Mouse (Mus musculus) adrenal gland, adult 2 months (tissue): ENCODE results near the gene Bub1b. TPM values are rescaled to one million over a fixed set of nuclear protein-coding genes. Genes with fewer than 3 reads are reported as not detected.
"Not testable (repeated sequence)": the region's sequence is repeated elsewhere in the genome, so short reads cannot be mapped to it uniquely, and the experiment has no call there.

Experiments used
- DNase-seq: peaks from one replicate; pipeline ENCODE4 v3.0.0; 2021
- polyA plus RNA-seq: library from polyadenylated mRNA; depleted of rRNA; stranded (reverse); fragments of >200 nt; gene quantifications from 2 replicates; pipeline ENCODE4 v1.2.3, GENCODE M21; 2012
- total RNA-seq, 2 experiments: library from RNA; stranded (reverse); gene quantifications; 2 replicates each; pipeline ENCODE4 v1.2.3; 2021

The Bub1b gene
- total and polyA plus RNA-seq, 3 experiments: 1.0 to 4.6 (median 2.8) TPM

- DNase-seq: no peak
These were observed 20.0 kb downstream of the Bub1b start for GRCm38 (mm10) chr2:118618013-118618412.

GRCm38 (mm10) chr2:118620101-118620500 is 22.1 kb downstream of the Bub1b start:
- no peak for DNase-seq

DNA sequence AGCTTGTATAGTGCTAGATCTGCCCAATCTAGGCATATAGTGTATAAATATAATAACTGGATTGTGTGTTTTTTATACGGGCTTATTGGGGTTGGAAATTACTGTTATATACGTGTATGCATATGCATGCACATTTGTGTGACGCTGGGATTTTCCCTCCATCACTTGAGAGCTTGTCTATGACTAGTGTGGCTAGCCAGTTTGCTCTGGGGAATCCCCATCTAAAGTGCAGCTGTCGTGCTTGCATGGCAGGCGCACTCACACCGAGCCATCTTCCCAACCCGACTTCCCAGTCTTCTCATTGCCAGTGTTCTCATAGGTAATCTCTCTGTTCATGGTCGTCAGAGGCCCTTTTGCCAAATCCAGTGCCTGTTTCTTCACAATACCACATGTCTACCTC is 22.6 kb downstream of the Bub1b start:
- no peak for DNase-seq

GRCm38 (mm10) chr2:118629276-118629675 is 31.3 kb downstream of the Bub1b start:
- no peak for DNase-seq

DNA sequence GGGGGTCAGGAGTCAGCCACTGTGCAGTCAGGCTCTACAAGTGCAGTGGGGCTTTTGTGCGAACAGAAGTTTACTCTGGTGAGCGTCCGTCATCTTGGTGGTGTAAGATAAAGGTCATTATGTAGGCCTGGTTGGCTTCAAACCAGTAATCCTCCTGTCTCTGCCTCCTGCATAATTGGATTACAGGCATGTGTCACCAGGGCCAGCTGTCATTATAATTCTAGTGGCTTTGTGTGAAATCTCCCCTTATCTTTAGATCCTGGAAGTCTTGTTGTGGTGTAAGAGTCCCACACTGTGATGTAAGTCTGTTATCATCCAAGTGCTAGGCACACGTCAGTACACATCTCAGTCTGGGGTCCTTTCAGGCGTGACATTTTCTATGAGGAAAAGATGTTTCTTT is 35.4 kb downstream of the Bub1b start:
- no peak for DNase-seq

GRCm38 (mm10) chr2:118637258-118637657 is 39.2 kb downstream of the Bub1b start:
- DNase-seq: no peak

- DNase-seq: peak; percentile 68
These were observed 40.0 kb downstream of the Bub1b start for GRCm38 (mm10) chr2:118637888-118638526.

DNA sequence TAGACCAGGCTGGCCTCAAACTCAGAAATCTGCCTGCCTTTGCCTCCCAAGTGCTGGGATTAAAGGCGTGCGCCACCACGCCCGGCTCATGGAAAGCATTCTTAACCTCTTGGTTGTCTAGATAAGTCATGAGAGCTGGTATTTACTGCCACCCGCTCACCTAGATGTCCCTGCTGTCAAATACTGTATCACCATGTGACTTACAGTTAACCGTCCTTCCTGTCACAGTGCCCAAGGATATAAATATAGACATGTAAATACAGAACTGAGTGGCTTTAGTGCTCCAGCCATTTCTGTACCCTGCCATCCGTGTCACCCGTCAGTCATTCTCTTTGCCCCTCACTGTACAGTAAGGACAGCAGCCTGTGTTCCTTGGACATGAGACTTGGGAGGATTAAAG is 40.7 kb downstream of the Bub1b start:
- no peak for DNase-seq

- DNase-seq: no peak
These were observed 43.1 kb downstream of the Bub1b start for GRCm38 (mm10) chr2:118641147-118641546.

- no peak for DNase-seq
These were observed 44.4 kb downstream of the Bub1b start for GRCm38 (mm10) chr2:118642431-118642830.

DNA sequence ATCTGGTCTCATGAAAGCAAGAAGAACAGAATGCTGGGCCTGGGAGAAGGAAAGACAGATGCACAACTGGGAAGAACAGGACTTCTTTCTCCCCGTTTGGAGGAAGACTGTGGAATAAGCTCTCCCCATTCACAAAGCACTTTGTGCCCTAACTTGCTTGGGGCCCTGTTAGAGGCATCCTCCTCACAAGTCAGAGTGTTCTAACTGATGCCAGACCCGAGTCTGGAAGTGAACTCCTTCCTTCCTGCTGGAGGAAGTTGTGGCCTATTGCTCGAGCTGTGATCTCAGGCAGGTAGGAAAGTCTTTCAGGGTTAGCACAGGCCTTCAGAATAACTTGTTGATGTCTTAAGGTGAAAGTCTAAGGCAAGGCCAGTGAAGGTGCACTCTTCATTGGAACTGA is 44.9 kb downstream of the Bub1b start:
- DNase-seq: no peak

DNA sequence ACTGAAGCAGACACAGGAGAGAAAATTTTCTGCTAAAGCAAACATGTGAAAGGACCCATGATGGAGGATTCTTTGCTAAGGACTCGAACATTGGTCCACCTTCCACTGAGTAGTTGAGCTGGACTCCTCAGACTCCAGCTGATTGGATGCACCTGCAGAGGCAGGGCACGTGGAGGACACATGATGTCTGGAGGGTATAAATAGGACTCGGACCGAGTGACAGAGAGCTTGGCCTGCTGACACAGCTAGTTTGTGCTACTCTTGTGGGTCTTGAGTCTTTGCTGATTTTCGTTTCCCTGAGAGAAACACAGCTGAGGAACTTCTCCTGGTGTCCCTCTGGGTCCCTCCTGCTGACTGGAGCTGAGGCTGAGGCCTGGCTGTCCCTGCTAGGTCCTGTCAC is 48.7 kb downstream of the Bub1b start:
- DNase-seq: no peak

DNA sequence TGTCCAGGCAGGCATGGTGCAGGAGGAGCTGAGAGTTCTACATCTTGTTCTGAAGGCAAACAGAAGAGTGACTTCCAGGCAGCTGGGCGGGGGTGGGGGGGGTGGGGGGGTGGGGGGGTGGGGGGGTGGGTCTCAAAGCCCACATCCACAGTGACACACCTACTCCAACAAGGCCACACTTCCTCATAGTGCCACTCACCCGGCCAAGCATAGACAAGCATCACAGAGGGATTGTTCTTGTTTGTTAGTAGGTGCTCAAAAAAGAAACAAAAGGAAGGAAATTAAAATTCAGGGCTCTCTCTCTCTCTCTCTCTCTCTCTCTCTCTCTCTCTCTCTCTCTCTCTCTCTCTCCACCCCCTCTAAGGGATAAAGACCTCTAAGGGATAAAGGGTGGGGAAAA is 52.7 kb downstream of the Bub1b start:
- DNase-seq: not testable (repeated sequence)

- no peak for DNase-seq
These were observed 58.8 kb downstream of the Bub1b start for GRCm38 (mm10) chr2:118656688-118657281.

GRCm38 (mm10) chr2:118658457-118658856 is 60.4 kb downstream of the Bub1b start:
- no peak for DNase-seq

DNA sequence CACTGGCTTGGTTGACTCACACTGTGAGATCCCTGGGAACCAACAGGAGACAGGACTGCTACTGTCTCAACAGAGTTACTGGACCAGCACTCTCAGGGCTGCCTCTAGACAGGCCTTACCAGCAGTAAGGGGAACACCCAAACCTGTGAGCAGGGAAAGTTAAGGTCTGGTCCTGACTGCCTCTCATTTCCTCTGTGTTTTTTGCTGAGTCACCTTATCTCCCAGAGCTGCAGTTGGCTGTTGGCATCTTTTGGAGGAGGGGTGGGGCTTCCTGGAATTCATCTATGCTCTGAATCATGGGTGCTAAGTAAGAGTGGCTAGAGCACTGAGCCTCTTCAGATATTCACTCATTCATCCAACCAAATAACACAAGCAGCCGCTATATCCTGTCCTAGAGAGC is 61.1 kb downstream of the Bub1b start:
- peak; percentile 85 for DNase-seq

GRCm38 (mm10) chr2:118659493-118659892 is 61.5 kb downstream of the Bub1b start:
- no peak for DNase-seq

DNA sequence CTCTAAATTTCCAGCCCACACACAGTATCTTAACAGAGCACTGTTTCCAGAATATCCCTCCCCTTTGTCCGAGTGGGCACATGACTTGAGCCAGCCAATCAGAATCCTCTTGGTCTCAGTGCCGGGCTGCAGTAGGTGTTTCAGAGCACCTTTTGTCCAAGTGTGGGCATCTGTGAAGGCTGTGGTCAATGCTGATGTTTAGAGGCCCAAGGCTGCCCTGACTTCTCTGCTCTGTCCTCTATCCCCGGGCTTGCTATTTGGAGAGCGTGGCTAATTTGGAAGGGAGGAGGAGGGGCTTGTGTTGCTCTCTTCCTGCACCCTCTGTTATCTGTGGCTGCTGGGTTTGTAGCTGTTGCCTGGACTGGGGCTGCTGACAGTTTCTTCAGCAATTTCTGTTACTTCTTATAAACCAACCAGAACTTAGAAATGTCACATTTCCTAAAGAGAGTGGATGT is 62.0 kb downstream of the Bub1b start:
- DNase-seq: peak; percentile 71

DNA sequence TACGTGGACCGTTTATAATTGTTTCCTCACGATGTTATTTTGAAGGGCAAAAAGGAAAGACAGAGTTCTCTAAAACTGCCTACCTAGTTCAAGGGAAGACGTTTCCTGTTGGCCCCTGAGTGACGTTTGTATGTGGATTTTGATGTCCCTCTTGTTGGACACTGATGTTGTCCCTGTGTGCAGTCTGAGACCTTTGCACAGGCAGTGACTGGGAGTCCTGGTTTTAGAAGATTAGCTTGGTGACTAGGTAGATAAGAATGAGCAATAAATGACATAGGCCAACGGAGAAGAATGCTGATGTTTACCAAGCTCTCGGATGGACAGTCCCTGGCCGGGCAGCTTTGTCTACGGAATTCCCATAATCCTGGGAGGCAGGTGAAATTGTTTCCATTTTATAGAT is 63.9 kb downstream of the Bub1b start:
- DNase-seq: no peak

GRCm38 (mm10) chr2:118662902-118663803 is 65.1 kb downstream of the Bub1b start, which contains the start of gene Pak6:
Gene Pak6 (plus strand): TSS chr2:118663303.
- DNase-seq: peak; percentile 78

GRCm38 (mm10) chr2:118663804-118664766 is 66.1 kb downstream of the Bub1b start:
- DNase-seq: peak; percentile 77
